Mouse (Mus musculus) heart, embryonic 10.5 days (tissue): ENCODE measurements around the gene Galk1. TPM values are rescaled to one million over a fixed set of nuclear protein-coding genes. Genes with fewer than 3 reads are reported as not detected.

Source experiments
- DNase-seq: peaks from one replicate; pipeline ENCODE4 v3.0.0-alpha.2; 2017; ENCODE audit warnings: low spot score
- H3K27ac ChIP-seq: fragments of 300-500 bp; sonication (generic); 2 replicates; pipeline ENCODE4 v1.5.1; 2016; ENCODE audit warnings: mild to moderate bottlenecking
- H3K27me3 ChIP-seq: fragments of 300-500 bp; sonication (generic); 2 replicates; pipeline ENCODE4 v1.6.1; 2016; ENCODE audit warnings: mild to moderate bottlenecking; ENCODE audit not compliant: poor library complexity, insufficient read depth, severe bottlenecking
- H3K36me3 ChIP-seq: fragments of 300-500 bp; sonication (generic); 2 replicates; pipeline ENCODE4 v1.6.1; 2016; ENCODE audit warnings: mild to moderate bottlenecking, moderate library complexity
- H3K4me1 ChIP-seq: fragments of 300-500 bp; sonication (generic); 2 replicates; pipeline ENCODE4 v1.6.1; 2016; ENCODE audit warnings: mild to moderate bottlenecking
- H3K4me3 ChIP-seq: fragments of 300-500 bp; sonication (generic); 2 replicates; pipeline ENCODE4 v1.5.1; 2016; ENCODE audit warnings: mild to moderate bottlenecking, moderate library complexity
- H3K9me3 ChIP-seq: fragments of 300-500 bp; sonication (generic); 2 replicates; pipeline ENCODE4 v1.6.1; 2016; ENCODE audit warnings: mild to moderate bottlenecking, moderate library complexity
- WGBS: fragments of 180-500 bp; shearing (Covaris S2); methylation state at CpG from one replicate; pipeline ENCODE4 v1.1.7; 2016; 5-methylcytosine and 5-hydroxymethylcytosine counted together
- polyA plus RNA-seq: library from polyadenylated mRNA; unstranded; fragments of >200 nt; fragmentation: Nextera tagmentation; extraction: Ambion mirVana; gene quantifications from 2 replicates; pipeline ENCODE4 v1.2.1, GENCODE M21; 2016

Galk1 gene
- 202 and 273 TPM in 2 replicates for polyA plus RNA-seq

- peaks cover 33% of the 10 kb centered on the region for H3K36me3 ChIP-seq
- peak; percentile 96 for DNase-seq
- peak within 1 kb of the TSS; percentile 71 for H3K4me3 ChIP-seq
- no peaks in the 10 kb centered on the region for H3K9me3 ChIP-seq
- WGBS: under 1% methylated on average over 55 of the region's 55 CpGs
- peaks cover 29% of the 10 kb centered on the region for H3K4me1 ChIP-seq
- H3K27me3 ChIP-seq: no peaks in the 10 kb centered on the region
- peak within 1 kb of the TSS; percentile 93 for H3K27ac ChIP-seq
Measured at GRCm38 (mm10) chr11:116012262-116012947, at the start of gene Galk1. TSS of gene Galk1 (minus strand) at chr11:116012719.

- H3K4me1 ChIP-seq: peaks cover 37% of the 10 kb centered on the region
- no peak for DNase-seq
- no peak overlapping the region for H3K4me3 ChIP-seq
- no peaks in the 10 kb centered on the region for H3K9me3 ChIP-seq
- H3K36me3 ChIP-seq: peaks cover 56% of the 10 kb centered on the region
- 86% methylated on average over 13 of the region's 13 CpGs for WGBS
- no peaks in the 10 kb centered on the region for H3K27me3 ChIP-seq
- H3K27ac ChIP-seq: no peak overlapping the region
Measured at GRCm38 (mm10) chr11:116061641-116062415, 49.3 kb upstream of the Galk1 start.

- 84% methylated on average over 9 of the region's 9 CpGs for WGBS
- Histone ChIP-seq H3K36me3 (peaks cover 66% of the 10 kb centered on the region), H3K27me3 (no peaks in the 10 kb centered on the region), H3K4me1 (peaks cover 41% of the 10 kb centered on the region), H3K27ac (no peak overlapping the region), H3K9me3 (no peaks in the 10 kb centered on the region), H3K4me3 (no peak overlapping the region)
- DNase-seq: no peak
Measured at GRCm38 (mm10) chr11:116060596-116060995, 48.1 kb upstream of the Galk1 start.

GRCm38 (mm10) chr11:116059691-116060025 lies 47.1 kb upstream of the Galk1 start:
- DNase-seq: no peak
- Histone ChIP-seq H3K4me3 (no peak overlapping the region), H3K36me3 (peaks cover 75% of the 10 kb centered on the region), H3K27me3 (no peaks in the 10 kb centered on the region), H3K4me1 (peaks cover 39% of the 10 kb centered on the region), H3K27ac (no peak overlapping the region), H3K9me3 (no peaks in the 10 kb centered on the region)
- WGBS: 93% methylated on average over 11 of the region's 11 CpGs

- H3K27ac ChIP-seq: no peak overlapping the region
- no peak overlapping the region for H3K4me3 ChIP-seq
- peaks cover 81% of the 10 kb centered on the region for H3K36me3 ChIP-seq
- DNase-seq: no peak
- peaks cover 34% of the 10 kb centered on the region for H3K4me1 ChIP-seq
- no peaks in the 10 kb centered on the region for H3K27me3 ChIP-seq
- H3K9me3 ChIP-seq: no peaks in the 10 kb centered on the region
- 90% methylated on average over 17 of the region's 17 CpGs for WGBS
Measured at GRCm38 (mm10) chr11:116058868-116059690, 46.6 kb upstream of the Galk1 start.

GRCm38 (mm10) chr11:116058022-116058614 lies 45.6 kb upstream of the Galk1 start:
- H3K27ac ChIP-seq: 0 out of 2 replicates have a peak overlapping the region, but pooled peaks have one; percentile 37

GRCm38 (mm10) chr11:116057237-116057881 lies 44.8 kb upstream of the Galk1 start:
- H3K27ac ChIP-seq: 0 out of 2 replicates have a peak overlapping the region, but pooled peaks have one; percentile 23
- H3K9me3 ChIP-seq: no peaks in the 10 kb centered on the region
- H3K4me3 ChIP-seq: no peak overlapping the region
- DNase-seq: no peak
- H3K27me3 ChIP-seq: no peaks in the 10 kb centered on the region
- peaks cover 26% of the 10 kb centered on the region for H3K4me1 ChIP-seq
- peaks cover 98% of the 10 kb centered on the region for H3K36me3 ChIP-seq
- 41% methylated on average over 4 of the region's 4 CpGs for WGBS

More at GRCm38 (mm10) chr11:116058022-116058614, 45.6 kb upstream of the Galk1 start:
- DNase-seq: no peak
- peaks cover 91% of the 10 kb centered on the region for H3K36me3 ChIP-seq
- peaks cover 29% of the 10 kb centered on the region for H3K4me1 ChIP-seq
- no peaks in the 10 kb centered on the region for H3K27me3 ChIP-seq
- no peak overlapping the region for H3K4me3 ChIP-seq
- WGBS: 82% methylated on average over 12 of the region's 12 CpGs
- H3K9me3 ChIP-seq: no peaks in the 10 kb centered on the region

- no peak for DNase-seq
- Histone ChIP-seq H3K27ac (no peak overlapping the region), H3K9me3 (no peaks in the 10 kb centered on the region), H3K27me3 (no peaks in the 10 kb centered on the region), H3K4me3 (no peak overlapping the region), H3K4me1 (peaks cover 23% of the 10 kb centered on the region), H3K36me3 (peaks cover 100% of the 10 kb centered on the region)
- WGBS: 82% methylated on average over 11 of the region's 11 CpGs
Measured at GRCm38 (mm10) chr11:116055873-116056272, 43.4 kb upstream of the Galk1 start.

- H3K9me3 ChIP-seq: 0 out of 2 replicates have a peak, but pooled peaks cover 3% of the 10 kb centered on the region
- H3K36me3 ChIP-seq: peaks cover 100% of the 10 kb centered on the region
- no peak for DNase-seq
- H3K4me1 ChIP-seq: peaks cover 23% of the 10 kb centered on the region
- no peaks in the 10 kb centered on the region for H3K27me3 ChIP-seq
- H3K27ac ChIP-seq: no peak overlapping the region
- no peak overlapping the region for H3K4me3 ChIP-seq
- 83% methylated on average over 9 of the region's 9 CpGs for WGBS
Measured at GRCm38 (mm10) chr11:116053510-116054229, 41.2 kb upstream of the Galk1 start.

- no peak for DNase-seq
- no peak overlapping the region for H3K27ac ChIP-seq
- H3K4me3 ChIP-seq: no peak overlapping the region
- H3K36me3 ChIP-seq: peaks cover 98% of the 10 kb centered on the region
- H3K9me3 ChIP-seq: 0 out of 2 replicates have a peak, but pooled peaks cover 3% of the 10 kb centered on the region
- H3K4me1 ChIP-seq: no peaks in the 10 kb centered on the region
- no peaks in the 10 kb centered on the region for H3K27me3 ChIP-seq
- WGBS: 86% methylated on average over 4 of the region's 4 CpGs
Measured at GRCm38 (mm10) chr11:116050196-116050595, 37.7 kb upstream of the Galk1 start.

GRCm38 (mm10) chr11:116049610-116050009 lies 37.1 kb upstream of the Galk1 start:
- H3K4me3 ChIP-seq: no peak overlapping the region
- 0 out of 2 replicates have a peak, but pooled peaks cover 3% of the 10 kb centered on the region for H3K9me3 ChIP-seq
- H3K27me3 ChIP-seq: no peaks in the 10 kb centered on the region
- peaks cover 98% of the 10 kb centered on the region for H3K36me3 ChIP-seq
- no peak for DNase-seq
- H3K4me1 ChIP-seq: no peaks in the 10 kb centered on the region
- H3K27ac ChIP-seq: no peak overlapping the region
- WGBS: 82% methylated on average over 2 of the region's 2 CpGs
